Mouse (Mus musculus) T-helper 17 cell (primary cell): ENCODE results near the gene Pnp.
"Not testable (repeated sequence)": the region's sequence is repeated elsewhere in the genome, so short reads cannot be mapped to it uniquely, and the experiment has no call there.

ENCODE experiments used
- in situ Hi-C, 2 experiments: fragments of 300-600 bp; cut with MboI, MseI; formaldehyde crosslinking; loops; 1 replicate in 1 of 2; 2 replicates in 1 of 2; pipeline ENCODE4 v1.15.1; 2025; ENCODE audit warnings: high pct_unique_total_duplicates in 2 of 2

The Pnp gene

GRCm38 (mm10) chr14:50929951-50930350 lies 931 bp upstream of the Pnp start:
- in situ Hi-C loops = loop anchor here (5.0 to 25.0 kb wide), 2 partner anchors 118 to 137 kb away; partner anchors contain the start of genes Ccnb1ip1 (in 1 of the 2) and Parp2 (in 1 of the 2)

- in situ Hi-C loops = loop anchor here in 1 of 2 experiments (25.0 kb wide), 1 partner anchor 118 kb away; the partner anchor contains the start of genes Ccnb1ip1 and Parp2
These were observed 517 bp upstream of the Pnp start for GRCm38 (mm10) chr14:50930377-50930753.

- in situ Hi-C loops = loop anchor here in 1 of 2 experiments (25.0 kb wide), 1 partner anchor 119 kb away; the partner anchor contains the start of genes Ccnb1ip1 and Parp2
These were observed 675 bp downstream of the Pnp start for GRCm38 (mm10) chr14:50931493-50932020.

GRCm38 (mm10) chr14:50936649-50937048 lies 5.8 kb downstream of the Pnp start:
- in situ Hi-C loops = loop anchor here in 1 of 2 experiments (25.0 kb wide), 1 partner anchor 124 kb away; the partner anchor contains the start of genes Ccnb1ip1 and Parp2

DNA sequence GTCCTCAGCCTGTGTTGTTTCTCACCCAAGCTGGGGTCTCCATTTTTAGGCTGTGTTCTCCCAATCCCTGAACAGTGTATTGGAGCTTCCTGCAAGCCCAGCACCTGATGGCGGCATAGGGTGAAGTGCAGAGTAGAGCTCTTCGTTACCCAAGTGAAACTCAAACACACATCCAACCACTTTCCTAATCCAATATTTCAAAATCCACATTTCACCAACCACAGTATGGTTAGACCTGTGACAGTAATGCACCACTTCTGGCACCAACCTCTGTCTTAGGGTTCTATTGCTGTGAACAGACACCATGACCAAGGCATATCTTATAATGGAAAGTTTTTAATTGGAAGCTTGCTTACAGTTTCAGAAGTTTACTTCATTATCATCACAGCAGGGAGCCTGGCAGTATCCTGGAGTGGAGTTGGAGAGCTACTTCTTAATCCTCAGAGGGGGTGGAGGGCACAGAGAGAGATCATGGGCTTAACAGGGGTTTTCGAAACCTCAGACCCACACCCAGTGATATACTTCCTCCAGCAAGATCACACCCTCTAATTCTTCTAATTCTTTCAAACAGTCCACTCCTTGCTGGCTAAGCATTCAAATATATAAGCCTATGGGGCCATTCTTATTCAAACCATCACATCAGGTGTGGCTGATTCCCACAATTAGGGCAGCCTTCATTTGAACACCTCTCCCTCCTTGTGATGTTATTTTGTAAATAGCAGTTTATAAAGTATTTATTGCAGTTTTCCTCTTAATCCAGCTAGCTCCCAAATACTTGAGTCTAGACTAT lies 7.4 kb downstream of the Pnp start:
- in situ Hi-C loops = loop anchor here in 1 of 2 experiments (25.0 kb wide), 1 partner anchor 126 kb away; the partner anchor contains the start of genes Ccnb1ip1 and Parp2

DNA sequence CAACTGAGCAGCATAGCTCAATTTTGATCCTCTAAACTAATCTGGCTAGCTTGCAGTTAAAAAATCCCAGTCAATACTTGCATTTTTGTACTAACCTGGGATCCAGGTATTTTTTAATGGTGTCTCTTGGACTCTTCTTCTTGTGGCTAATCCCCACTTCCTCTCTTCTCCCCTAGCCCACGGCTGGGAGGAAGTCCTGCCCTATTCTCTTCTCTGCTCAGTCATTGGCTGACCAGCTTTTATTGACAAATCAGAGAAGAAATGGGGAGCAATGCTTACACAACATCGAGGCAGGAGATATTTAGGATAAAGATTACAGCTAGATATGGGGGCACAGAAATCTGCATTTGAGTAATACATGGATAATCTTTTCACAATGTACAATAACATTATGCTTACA lies 8.1 kb downstream of the Pnp start:
- in situ Hi-C loops = loop anchor here in 1 of 2 experiments (25.0 kb wide), 1 partner anchor 127 kb away; the partner anchor contains the start of genes Ccnb1ip1 and Parp2

DNA sequence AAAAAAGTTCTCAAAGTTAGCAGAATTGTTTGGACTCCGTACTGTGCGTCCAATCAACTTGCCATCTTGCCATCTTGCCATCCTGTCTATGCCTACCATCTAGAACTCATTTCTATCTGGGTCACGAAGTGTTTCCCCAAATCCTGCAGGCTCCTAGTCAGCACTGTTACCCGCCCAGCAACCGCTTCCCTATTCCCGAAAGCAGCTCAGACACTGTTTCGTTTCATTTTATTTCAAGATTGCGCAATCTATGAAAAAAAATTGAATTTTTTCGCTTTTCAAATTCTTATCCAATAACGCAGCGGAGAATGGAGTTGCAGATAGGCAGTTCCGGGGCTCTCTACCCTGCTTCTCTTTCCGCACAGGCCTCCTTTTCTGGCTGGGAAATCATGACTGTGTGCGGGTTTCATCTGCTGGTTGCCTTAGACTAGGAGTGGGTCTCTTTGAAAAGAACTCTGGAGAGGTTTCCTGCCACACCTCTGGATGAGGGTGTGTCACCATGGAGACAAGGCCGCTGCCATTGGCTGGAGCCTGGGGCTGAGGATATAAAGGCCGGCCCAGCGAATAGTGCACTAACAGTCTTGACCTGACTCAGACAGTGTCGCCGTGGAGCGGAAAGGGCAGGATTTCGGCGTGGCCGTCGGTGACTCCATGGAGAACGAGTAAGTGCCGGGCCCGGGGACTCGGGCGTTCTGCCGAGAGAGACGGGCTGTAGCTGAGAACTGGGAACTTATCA lies 13.2 kb downstream of the Pnp start, which contains the start of gene Gm49342:
Gene Gm49342, plus strand, starts transcription at position 586 of the 736 bp plus-strand sequence.
- in situ Hi-C loops = loop anchor here in 1 of 2 experiments (25.0 kb wide), 1 partner anchor 132 kb away; the partner anchor contains the start of genes Ccnb1ip1 and Parp2

- in situ Hi-C loops = loop anchor here in 1 of 2 experiments (25.0 kb wide), 1 partner anchor 132 kb away; the partner anchor contains the start of genes Ccnb1ip1 and Parp2
These were observed 13.8 kb downstream of the Pnp start for GRCm38 (mm10) chr14:50944668-50945033.

DNA sequence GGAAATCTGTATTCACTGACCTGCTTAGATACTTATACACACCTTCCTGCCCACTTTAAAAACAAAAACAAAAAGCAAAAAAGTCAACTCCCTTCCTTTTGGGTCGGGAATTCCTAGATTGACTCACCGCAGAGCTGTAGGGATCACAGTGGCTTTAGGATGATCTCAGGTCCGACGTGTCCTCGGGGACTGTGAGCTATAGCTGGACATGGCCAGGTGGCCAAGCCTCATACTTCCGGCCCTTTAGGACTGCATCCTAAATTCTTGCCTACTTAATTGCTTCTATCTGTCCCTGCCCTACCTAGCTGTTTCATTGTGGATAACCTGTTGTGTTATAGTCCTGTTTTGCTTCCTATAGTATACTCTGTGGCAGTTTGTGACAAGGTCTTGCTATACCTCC lies 14.2 kb downstream of the Pnp start:
- in situ Hi-C loops = loop anchor here in 1 of 2 experiments (25.0 kb wide), 1 partner anchor 133 kb away; the partner anchor contains the start of genes Ccnb1ip1 and Parp2

DNA sequence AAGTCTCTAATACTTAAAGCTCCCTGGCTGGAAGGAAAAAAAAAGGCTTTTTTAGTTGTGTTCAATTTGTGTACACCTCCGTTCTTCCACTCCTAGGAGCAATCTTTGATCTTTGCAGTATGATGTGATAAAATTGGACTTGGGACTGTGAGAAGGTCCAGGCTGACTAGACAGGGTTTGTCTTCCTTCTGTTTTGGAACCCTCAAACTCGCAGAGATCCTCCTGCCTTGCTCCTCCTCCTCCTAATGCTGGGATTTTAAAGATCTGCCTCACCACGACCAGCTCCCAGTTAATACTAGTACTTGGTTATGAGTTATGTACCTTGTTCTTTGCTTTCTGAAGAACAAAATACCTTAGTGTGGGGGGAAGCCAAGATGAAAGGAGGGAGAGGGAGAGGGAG lies 14.6 kb downstream of the Pnp start:
- in situ Hi-C loops = loop anchor here in 1 of 2 experiments (25.0 kb wide), 1 partner anchor 133 kb away; the partner anchor contains the start of genes Ccnb1ip1 and Parp2

DNA sequence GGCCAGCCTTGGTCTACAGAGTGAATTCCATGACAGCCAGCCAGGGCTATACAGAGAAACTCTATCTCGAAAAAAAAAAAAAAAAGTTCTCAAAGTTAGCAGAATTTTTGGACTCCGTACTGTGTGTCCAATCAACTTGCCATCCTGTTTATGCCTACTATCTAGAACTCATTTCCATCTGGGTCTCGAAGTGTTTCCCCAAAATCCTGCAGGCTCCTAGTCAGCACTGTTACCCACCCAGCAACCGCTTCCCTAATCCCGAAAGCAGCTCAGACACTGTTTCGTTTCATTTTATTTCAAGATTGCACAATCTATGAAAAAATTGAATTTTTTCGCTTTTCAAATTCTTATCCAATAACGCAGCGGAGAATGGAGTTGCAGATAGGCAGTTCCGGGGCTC lies 24.6 kb downstream of the Pnp start:
- in situ Hi-C loops = no loop called here

GRCm38 (mm10) chr14:50955942-50956508 lies 25.1 kb downstream of the Pnp start, which contains the start of gene Pnp2:
TSS of gene Pnp2 (plus strand) at chr14:50955992.
- in situ Hi-C loops = not testable (repeated sequence)

DNA sequence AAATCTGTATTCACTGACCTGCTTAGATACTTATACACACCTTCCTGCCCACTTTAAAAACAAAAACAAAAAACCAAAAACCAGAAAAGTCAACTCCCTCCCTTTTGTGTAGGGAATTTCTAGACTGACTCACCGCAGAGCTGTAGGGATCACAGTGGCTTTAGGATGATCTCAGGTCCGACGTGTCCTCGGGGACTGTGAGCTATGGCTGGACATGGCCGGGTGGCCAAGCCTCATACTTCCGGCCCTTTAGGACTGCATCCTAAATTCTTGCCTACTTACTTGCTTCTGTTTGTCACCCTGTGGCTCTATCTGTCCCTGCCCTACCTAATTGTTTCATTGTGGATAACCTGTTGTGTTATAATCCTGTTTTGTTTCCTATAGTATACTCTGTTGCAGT lies 25.8 kb downstream of the Pnp start:
- in situ Hi-C loops = not testable (repeated sequence)

DNA sequence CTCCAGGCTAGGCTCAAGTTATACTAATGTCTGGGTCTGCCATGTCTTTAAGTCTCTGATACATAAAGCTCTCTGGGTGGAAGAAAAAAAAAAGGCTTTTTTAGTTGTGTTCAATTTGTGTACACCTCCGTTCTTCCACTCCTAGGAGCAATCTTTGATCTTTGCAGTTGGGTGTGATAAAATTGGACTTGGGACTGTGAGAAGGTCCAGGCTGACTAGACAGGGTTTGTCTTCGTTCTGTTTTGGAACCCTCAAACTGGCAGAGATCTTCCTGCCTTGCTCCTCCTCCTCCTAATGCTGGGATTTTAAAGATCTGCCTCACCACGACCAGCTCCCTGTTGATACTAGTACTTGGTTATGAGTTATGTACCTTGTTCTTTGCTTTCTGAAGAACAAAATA lies 26.3 kb downstream of the Pnp start:
- in situ Hi-C loops = not testable (repeated sequence)

- in situ Hi-C loops = not testable (repeated sequence)
These were observed 27.6 kb downstream of the Pnp start for GRCm38 (mm10) chr14:50958289-50958995.

DNA sequence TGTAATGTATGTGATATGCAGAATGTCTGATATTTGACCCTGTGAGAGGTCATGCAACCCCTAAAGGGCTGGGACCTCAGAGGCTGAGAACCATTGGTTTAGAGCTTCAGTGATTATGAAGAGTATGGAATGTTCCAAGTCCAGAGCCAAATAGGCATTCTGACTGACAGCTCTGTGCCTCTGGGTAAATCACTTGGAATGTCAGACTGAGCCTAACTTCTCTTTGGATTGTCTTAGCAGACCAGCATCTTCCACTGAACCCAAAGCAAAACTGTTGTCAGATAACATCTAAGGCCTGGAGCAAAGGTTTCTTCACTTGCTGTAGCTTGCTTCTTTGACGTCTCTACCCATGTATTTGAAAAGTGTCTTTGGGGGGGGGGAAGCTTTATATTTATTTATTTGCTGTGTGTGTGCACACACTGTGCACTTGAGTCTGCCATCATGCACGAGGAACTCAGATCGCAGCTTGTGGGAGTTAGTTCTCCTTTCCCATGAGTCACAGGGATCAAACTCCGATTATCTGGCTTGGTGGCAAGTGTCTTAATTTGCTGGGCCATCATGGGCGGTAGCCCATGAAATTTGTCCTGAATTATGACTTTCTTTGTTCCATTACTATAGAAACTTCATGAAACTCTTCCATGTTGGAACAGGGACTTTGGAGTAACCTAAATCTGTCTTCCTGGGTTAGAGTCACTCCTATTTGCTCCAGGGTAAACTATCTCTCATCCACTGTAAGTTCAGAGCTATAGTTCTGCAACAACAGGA lies 37.5 kb downstream of the Pnp start:
- in situ Hi-C loops = no loop called here

- in situ Hi-C loops = no loop called here
These were observed 38.2 kb downstream of the Pnp start for GRCm38 (mm10) chr14:50969041-50969440.

GRCm38 (mm10) chr14:50969558-50970544 lies 39.0 kb downstream of the Pnp start:
- in situ Hi-C loops = no loop called here
